Mouse (Mus musculus) CH12F3 (cell line): ENCODE measurements around the gene Myf5.

Experiments
- in situ Hi-C: fragments of 300-500 bp; cut with MboI; formaldehyde crosslinking; loops from 2 replicates; pipeline ENCODE4 v1.14.3; 2020; ENCODE audit warnings: low sequenced_read_pairs

Gene Myf5

GRCm38 (mm10) chr10:107485870-107486269, at the start of gene Myf5:
Gene Myf5, minus strand, starts transcription at chr10:107486134.
- in situ Hi-C loops: no loop called here

DNA sequence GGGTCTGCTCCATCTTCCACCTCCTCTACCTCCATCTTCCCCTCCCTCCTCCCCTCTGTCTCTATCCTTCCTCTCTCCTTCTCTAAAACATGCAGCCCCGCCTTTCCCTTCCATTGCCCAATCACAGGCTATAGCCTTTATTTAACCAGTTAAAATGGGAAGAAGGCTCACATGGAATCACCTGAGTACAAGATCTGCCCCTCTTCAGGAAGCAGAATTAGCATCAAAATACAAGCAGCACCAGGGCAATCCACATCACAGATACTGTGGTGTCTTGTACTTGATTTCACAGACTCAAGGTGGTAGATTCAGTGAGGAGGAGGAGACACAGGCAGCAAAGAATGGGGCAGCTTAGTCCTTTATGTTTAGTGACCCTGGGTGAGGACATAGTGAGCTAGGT, 42.8 kb upstream of the Myf5 start:
- in situ Hi-C loops: no loop called here

DNA sequence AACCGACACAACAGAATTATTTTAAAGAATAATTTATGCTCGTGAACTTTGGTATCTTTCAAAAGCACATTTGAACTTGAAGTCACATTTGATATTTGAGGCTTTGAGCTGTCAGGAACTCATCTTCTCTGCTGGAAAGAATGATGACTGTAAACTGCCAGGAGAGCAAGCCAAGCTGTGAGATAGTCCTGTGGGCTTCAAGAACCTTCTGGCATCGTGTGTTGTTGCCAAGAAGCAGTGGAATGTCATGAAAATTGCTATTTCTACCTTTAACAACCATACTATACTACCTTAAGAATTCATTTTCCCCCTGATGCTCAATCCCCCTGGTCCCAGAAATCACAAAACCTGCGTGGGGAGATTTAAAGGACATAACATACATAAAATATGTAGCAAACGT, 33.3 kb upstream of the Myf5 start:
- in situ Hi-C loops: no loop called here

DNA sequence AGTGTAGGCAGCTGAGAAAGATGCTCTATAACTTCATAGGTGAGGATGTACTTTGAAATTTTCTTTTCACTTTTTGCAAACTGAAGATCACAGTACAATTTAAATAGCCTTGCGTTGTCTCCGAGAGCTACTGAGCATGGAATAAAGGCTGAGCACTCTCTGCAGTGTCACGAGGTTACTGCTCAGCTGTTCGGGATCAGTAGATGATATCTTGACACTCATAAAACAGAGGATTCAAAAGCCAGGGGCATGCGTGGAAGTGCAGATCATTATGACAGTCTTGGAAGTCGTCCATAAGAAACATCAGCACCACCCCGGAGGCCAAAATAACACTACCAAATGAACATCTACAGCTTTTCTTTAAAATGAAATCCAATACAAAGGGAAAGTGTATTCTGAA, 30.7 kb upstream of the Myf5 start:
- in situ Hi-C loops: no loop called here

DNA sequence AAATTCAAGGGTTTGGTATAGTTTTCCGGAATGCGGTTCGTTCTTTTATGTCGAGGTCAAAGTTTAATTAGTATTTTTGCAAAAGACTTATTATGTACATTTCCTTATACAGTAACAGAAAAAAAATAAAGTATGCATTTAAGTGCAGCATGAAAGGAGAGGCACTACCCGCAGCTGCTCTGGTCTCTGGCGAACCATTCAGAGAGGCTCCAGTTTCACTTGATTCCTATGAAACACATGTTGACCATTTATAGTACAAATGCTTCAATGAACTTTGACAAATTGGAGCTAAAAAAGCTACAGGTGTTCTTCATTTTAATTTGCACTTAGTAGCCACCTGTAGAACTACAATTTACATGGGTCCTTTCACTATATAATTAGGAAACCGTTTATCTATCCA, 28.8 kb upstream of the Myf5 start:
- in situ Hi-C loops: no loop called here

DNA sequence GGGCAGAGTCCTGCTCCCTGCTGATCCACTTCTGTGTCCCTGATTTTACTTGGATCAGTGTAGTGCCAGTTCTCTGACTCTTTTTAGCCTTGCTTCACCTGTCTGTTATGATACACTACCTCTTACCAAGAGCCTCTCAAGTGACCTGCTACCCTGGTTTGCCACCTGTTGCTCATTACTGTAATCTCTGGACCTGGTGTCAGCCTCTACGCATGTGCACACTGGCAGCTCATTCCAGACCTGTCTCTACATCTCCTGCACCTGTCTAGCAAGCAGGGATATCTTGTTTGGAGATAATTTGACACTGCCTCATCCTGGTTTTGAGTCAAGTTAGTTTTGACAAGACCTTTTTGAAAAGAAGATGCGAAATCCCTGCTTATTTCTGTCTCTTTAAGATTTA, 20.5 kb upstream of the Myf5 start:
- in situ Hi-C loops: no loop called here

DNA sequence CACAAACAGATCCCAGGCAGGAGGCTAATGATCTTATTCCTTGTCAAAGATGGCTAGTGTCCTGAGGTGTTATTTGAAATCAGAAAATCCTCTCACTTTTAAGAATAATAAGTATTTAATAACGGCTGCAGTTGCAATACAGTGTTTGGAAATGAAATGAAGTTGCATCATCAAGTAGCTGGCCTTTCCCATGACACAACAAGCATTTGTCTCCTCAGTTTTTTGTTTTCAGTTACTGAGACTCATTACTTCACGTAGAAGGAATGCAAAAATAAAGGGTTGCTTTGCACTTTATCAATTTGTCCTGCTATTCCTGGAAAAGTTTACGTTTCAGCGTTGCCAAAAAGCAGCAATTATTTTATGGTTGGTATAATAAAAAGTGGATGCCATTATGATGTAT, 17.5 kb upstream of the Myf5 start:
- in situ Hi-C loops: no loop called here

DNA sequence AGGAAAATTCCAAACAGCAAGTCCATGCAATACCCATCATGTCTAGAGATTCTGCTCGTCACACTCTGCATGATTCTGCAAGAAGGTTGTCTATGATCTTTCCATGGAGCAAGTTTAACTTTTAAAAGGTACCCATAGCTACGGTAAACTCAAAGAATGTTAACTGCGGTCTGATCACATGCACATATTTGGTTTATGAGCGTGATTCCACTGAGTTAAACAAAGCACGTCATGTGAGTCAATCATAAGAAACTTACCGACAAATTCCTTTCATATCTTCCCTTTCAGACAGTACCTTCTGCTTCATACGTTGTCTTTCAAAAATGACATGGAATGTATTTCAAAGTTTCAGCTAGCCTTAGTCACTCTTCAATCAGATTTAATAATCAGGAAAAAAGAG, 16.3 kb upstream of the Myf5 start:
- in situ Hi-C loops: no loop called here

DNA sequence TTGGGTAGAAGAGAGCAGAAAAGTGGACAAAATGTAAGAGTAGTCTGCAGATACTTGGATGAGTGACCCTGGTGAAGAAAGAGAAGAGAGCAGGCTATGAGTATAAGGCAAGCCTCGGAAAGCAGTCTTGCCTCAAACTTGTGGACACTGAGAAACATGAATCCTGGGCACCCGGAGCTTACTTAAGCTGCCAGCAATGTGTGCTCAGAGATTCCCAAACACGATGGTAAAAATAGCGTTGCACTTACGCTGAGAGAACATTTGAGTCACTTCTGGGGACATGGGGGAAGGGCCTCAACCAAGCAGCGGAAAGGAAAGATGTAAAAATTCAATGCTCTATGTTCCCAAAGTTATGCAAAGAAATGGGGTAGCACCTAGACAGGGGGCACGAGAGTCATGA, 13.7 kb upstream of the Myf5 start:
- in situ Hi-C loops: no loop called here

- in situ Hi-C loops: no loop called here
Observed at GRCm38 (mm10) chr10:107496402-107496801, 10.5 kb upstream of the Myf5 start.

- in situ Hi-C loops: no loop called here
Observed at GRCm38 (mm10) chr10:107494568-107494967, 8.6 kb upstream of the Myf5 start, which contains the start of gene Myf6. Gene Myf6, minus strand, starts transcription at chr10:107494737.

GRCm38 (mm10) chr10:107493580-107494474, 7.9 kb upstream of the Myf5 start:
- in situ Hi-C loops: no loop called here

DNA sequence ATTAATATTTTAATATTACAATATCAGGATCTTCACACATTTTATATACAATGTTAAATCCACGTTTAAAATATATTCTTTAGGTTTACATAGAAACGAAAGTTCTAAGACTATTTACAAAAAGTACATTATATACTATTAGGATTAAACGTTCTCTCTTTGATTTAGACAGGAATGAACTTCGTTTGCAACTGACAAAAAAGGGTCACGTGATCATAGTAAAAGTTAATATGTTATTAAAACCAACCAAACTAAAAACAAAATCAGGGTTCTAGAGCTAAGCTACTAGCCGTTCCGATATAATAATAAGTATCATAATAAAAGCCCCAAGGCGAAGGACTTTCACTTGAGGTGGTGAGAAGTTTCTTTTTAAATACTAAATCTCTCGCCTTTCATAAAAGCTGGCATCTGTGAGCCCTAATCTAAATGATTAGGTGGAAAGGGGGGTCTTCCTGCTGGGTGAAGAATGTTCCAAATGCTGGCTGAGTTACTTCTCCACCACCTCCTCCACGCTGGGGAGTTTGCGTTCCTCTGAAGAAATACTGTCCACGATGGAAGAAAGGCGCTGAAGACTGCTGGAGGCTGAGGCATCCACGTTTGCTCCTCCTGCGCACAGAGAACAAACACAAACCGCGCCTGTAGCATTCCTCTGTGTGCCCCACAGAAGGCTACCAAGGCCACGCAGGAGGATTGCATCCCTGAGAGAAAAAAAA, 7.1 kb upstream of the Myf5 start:
- in situ Hi-C loops: no loop called here

DNA sequence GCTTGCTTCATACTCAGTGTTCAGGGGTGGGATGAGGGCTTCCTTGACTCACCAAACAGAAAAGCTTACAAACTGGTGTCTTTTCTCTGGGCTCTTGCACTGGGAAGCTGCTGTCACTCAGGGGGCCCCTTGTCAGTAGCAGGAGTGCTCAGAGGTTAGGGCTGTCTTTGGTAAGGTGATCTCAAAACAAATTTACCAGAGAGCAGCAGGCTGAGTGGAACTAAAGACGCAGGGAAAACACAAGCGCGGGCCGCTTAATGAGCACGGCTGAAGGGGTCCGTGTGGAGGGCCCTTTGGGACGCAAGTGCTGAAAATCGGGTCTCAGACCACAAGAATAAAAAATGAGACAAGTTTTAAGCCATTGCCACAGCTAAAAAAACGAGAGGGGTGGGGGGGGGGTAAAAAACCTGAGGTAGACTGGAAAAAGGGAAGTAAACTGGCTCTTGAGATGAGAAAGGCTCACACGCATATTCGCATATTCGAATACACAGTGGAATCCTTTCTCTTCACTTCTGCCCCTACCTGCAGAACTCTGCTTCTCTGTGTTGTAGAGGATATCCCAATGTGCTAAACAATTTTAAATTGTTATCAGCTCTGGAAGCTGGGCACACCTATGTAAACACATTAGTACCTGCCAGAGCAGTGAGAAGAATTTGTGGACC, 2.9 kb upstream of the Myf5 start:
- in situ Hi-C loops: no loop called here

DNA sequence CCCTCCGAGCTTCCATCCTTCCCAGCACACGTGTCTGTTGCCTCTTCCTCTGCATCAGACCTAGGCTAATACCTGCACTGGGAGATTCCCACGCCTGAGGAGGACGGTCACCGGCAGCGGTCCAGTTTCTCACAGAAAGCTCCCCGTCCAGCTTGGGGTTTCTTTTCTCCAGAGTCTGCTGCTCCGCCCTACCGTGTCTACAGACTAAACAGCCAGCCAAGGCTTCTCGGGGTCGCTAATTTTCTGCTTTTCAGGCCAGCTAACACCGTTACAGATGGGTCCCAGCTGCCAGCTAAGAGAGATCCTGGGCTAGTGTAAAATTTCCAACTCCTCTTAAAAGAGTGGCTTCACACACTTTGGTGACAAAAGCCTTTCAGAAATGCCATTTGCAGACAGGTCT, 836 bp upstream of the Myf5 start:
- in situ Hi-C loops: no loop called here

DNA sequence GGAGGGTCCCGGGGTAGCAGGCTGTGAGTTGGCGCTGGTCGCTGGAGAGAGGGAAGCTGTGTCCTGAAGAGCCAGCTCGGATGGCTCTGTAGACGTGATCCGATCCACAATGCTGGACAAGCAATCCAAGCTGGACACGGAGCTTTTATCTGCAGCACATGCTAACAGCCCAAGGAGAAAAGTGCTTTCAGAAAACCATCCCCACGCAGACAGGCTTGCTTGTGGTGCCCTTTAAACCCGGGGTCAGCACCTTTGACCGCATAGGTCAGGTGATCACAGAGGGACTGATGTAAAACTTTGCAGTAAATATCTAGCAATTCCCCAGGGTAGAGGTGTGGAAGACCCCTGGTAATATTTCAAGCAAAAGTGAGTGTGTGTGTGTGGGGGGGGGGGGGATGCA, 1.9 kb downstream of the Myf5 start:
- in situ Hi-C loops: no loop called here

DNA sequence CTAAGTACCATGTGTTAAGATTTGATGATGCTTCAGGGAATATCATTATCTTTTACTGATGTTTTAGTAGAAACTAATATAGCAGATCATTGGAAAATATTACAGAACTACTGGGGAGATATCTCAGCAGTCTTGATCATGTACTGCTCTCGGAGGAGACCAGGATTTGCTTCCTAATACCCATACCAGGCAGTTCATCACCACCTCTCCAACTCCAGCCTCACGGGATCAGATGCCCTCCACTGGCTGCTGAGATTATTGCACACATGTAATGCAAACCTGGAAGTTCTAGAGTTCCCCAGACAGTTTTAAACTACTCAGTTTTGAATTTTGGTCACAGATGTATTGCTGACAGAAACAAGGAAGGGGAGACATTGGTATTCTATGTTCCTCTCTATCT, 12.4 kb downstream of the Myf5 start:
- in situ Hi-C loops: no loop called here

DNA sequence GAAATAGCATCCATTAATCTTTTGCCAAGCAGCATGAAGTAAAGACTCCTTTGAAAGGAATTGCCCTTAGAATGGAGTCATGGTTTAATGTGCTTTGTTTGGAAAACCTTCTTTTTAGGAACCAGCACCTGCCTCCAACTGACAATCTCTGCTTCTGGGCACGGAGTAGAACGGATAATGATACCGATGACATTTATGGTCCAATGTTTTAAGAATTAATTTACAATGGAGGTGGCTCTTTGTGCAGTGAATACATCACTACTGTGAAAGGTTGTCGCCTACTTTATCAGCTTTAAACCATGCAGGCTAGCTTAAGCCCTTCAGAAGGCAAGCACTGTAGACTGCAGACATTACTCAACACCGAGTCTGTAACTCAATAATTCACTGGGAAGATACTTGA, 14.2 kb downstream of the Myf5 start:
- in situ Hi-C loops: no loop called here

DNA sequence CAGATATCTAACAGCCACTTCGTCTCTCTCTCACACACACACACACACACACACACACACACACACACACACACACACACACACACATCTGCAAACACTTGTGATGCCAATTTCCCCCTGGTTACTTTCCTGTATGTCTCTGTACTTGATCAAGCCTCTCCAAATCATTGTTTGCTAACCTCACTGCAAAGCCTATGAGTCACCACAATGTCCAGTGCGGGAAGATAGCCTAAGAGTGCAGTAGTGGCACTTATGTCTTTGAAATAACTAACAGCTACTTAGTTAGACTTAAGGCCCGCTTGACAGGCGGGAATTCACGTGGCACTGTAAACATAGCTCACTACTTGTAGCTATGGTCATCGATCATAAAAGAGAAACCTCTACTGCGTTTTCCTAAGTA, 18.1 kb downstream of the Myf5 start:
- in situ Hi-C loops: no loop called here

- in situ Hi-C loops: no loop called here
Observed at GRCm38 (mm10) chr10:107449496-107450330, 36.2 kb downstream of the Myf5 start.

- in situ Hi-C loops: no loop called here
Observed at GRCm38 (mm10) chr10:107442781-107443180, 43.2 kb downstream of the Myf5 start.
